ENCODE assay signal across 8 mouse cellular contexts in the genomic region with DNA sequence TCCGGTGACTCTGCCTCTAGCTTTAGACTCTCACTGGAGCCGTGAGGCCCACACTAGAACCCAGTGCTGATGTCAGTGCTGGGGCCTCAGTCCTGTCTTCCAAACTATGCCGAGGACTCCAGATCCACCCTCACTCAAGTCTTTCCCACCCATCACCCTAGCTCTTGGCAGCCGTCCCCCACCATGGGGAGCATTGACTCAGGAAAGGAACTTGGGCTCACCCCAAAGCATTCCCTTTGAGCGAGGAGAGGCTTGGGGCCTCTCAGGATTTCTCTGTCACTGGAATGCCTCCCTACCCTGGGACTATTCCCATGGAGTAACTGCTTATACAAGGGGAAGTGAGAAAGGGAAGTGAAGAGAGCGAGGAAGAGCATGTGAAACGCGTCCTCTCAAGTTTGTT. TPM values are rescaled to one million over a fixed set of nuclear protein-coding genes. Genes with fewer than 3 reads are reported as not detected.
A peak's percentile ranks its signal among the peaks of the same experiment; 100 is the strongest.
DNase-seq lines count a peak whose midpoint lies in the region; ATAC-seq lines count a peak whose summit lies in the region.

No protein-coding gene starts in this region.

- no peak overlapping the region for H3K4me3 ChIP-seq in kidney, embryonic 15.5 days (replicated peaks)
- H3K4me3 ChIP-seq in embryonic facial prominence, embryonic 10.5 days = no peak overlapping the region
- H3K4me3 ChIP-seq in heart, embryonic 14.5 days (ENCODE audit: control insufficient read depth in 1 of 2, insufficient read depth in 1 of 2, low read depth in 1 of 2, low read length in 2 of 2) = no peak overlapping the region
- no peak overlapping the region for H3K4me3 ChIP-seq in lung, embryonic 15.5 days

- H3K27me3 ChIP-seq in kidney, embryonic 15.5 days = no peaks in the 10 kb centered on the region
- H3K27me3 ChIP-seq in embryonic facial prominence, embryonic 10.5 days (replicated peaks; ENCODE audit: low read depth, poor library complexity, severe bottlenecking) = no peaks in the 10 kb centered on the region
- no peaks in the 10 kb centered on the region for H3K27me3 ChIP-seq in heart, embryonic 14.5 days (ENCODE audit: control insufficient read depth, insufficient read depth, low read length)
- H3K27me3 ChIP-seq in lung, embryonic 15.5 days = no peaks in the 10 kb centered on the region

- H3K4me2 ChIP-seq in kidney, embryonic 15.5 days = no peak overlapping the region
- peak overlapping the region; percentile 49; the same call in 1 of the 2 replicates for H3K4me2 ChIP-seq in heart, embryonic 14.5 days (ENCODE audit: low read length)
- 0 out of 2 replicates have a peak overlapping the region, but pooled peaks have one; percentile 3 for H3K4me2 ChIP-seq in lung, embryonic 15.5 days

- no peak for DNase-seq in kidney, postnatal 36 days
- DNase-seq in embryonic facial prominence, embryonic 10.5 days (ENCODE audit: low spot score) = peak; percentile 7
- DNase-seq in left cerebral cortex, adult 9 months (ENCODE audit: low spot score in 2 of 2) = no peak
- no peak for DNase-seq in T-cell, adult 2 months (ENCODE audit: low spot score)
- no peak for DNase-seq in cerebellum, postnatal 4 days (ENCODE audit: low spot score in 2 of 2)

- H3K27ac ChIP-seq in kidney, embryonic 15.5 days = peak overlapping the region; percentile 77
- no peak overlapping the region for H3K27ac ChIP-seq in embryonic facial prominence, embryonic 10.5 days (replicated peaks)
- peak overlapping the region; percentile 65 to 77 for H3K27ac ChIP-seq in heart, embryonic 14.5 days (replicated peaks in 1 of 2; ENCODE audit: control insufficient read depth in 1 of 2, insufficient read depth in 1 of 2, low read depth in 2 of 2, low read length in 2 of 2)
- H3K27ac ChIP-seq in lung, embryonic 15.5 days = peak overlapping the region; percentile 81

- peaks cover 31% of the 10 kb centered on the region for H3K4me1 ChIP-seq in kidney, embryonic 15.5 days
- no peaks in the 10 kb centered on the region for H3K4me1 ChIP-seq in embryonic facial prominence, embryonic 10.5 days
- H3K4me1 ChIP-seq in heart, embryonic 14.5 days (ENCODE audit: control insufficient read depth in 2 of 2, insufficient read depth in 2 of 2, low read length in 2 of 2) = peaks cover 34 to 44% of the 10 kb centered on the region in 2 experiments
- H3K4me1 ChIP-seq in lung, embryonic 15.5 days = peaks cover 29% of the 10 kb centered on the region

- no peaks in the 10 kb centered on the region for H3K9me3 ChIP-seq in kidney, embryonic 15.5 days (replicated peaks)
- no peaks in the 10 kb centered on the region for H3K9me3 ChIP-seq in embryonic facial prominence, embryonic 10.5 days
- no peaks in the 10 kb centered on the region for H3K9me3 ChIP-seq in heart, embryonic 14.5 days (ENCODE audit: control insufficient read depth, low read length)
- no peaks in the 10 kb centered on the region for H3K9me3 ChIP-seq in lung, embryonic 15.5 days

- no peak overlapping the region for H3K9ac ChIP-seq in kidney, embryonic 15.5 days
- H3K9ac ChIP-seq in heart, embryonic 14.5 days (ENCODE audit: low read length) = peak overlapping the region; percentile 3; the same call in 1 of the 2 replicates
- H3K9ac ChIP-seq in lung, embryonic 15.5 days = no peak overlapping the region; the same call in 1 of the 2 replicates

- H3K36me3 ChIP-seq in kidney, embryonic 15.5 days = peaks cover 86% of the 10 kb centered on the region
- H3K36me3 ChIP-seq in embryonic facial prominence, embryonic 10.5 days (replicated peaks) = peaks cover 100% of the 10 kb centered on the region
- H3K36me3 ChIP-seq in heart, embryonic 14.5 days (ENCODE audit: control insufficient read depth, insufficient read depth, low read length) = peaks cover 71% of the 10 kb centered on the region
- H3K36me3 ChIP-seq in lung, embryonic 15.5 days = peaks cover 42% of the 10 kb centered on the region

- WGBS in kidney, embryonic 15.5 days = 58% methylated on average over 8 of the region's 8 CpGs
- 85% methylated on average over 8 of the region's 8 CpGs for WGBS in embryonic facial prominence, embryonic 10.5 days
- WGBS in heart, embryonic 14.5 days = 45% methylated on average over 8 of the region's 8 CpGs
- 29% methylated on average over 8 of the region's 8 CpGs for WGBS in lung, embryonic 15.5 days

- ATAC-seq in kidney, embryonic 15.5 days (replicated peaks; ENCODE audit: low FRiP score) = no peak
- ATAC-seq in heart, embryonic 14.5 days (ENCODE audit: insufficient number of reproducible peaks, insufficient read depth, low FRiP score, low read depth) = no peak
- no peak; the same call in 1 of the 2 replicates for ATAC-seq in lung, embryonic 15.5 days (ENCODE audit: borderline replicate concordance, extremely low read depth, low FRiP score, low TSS enrichment)

RNA-seq across cellular contexts. Expression of gene Pola2, which starts 18.1 kb away (rescaled TPM):
- 75.3 and 83.2 TPM in 2 replicates for polyA plus RNA-seq in kidney, embryonic 15.5 days (2015; fragmentation: Nextera tagmentation; extraction: Ambion mirVana)
- polyA plus RNA-seq in embryonic facial prominence, embryonic 10.5 days (2016; fragmentation: Nextera tagmentation; extraction: Ambion mirVana) = 119 and 120 TPM in 2 replicates
- polyA plus RNA-seq in heart, embryonic 14.5 days (2014; fragmentation: Nextera tagmentation; extraction: Ambion mirVana) = 42.7 and 45.1 TPM in 2 replicates
- polyA plus RNA-seq in lung, embryonic 15.5 days (2015; fragmentation: Nextera tagmentation; extraction: Ambion mirVana) = 72.3 and 75.3 TPM in 2 replicates

RNA-seq across cellular contexts. Expression of gene Cdc42ep2, which starts 21.3 kb away (rescaled TPM):
- polyA plus RNA-seq in kidney, embryonic 15.5 days (2015; fragmentation: Nextera tagmentation; extraction: Ambion mirVana) = 13.4 and 15.5 TPM in 2 replicates
- 1.5 and 2.2 TPM in 2 replicates for polyA plus RNA-seq in embryonic facial prominence, embryonic 10.5 days (2016; fragmentation: Nextera tagmentation; extraction: Ambion mirVana)
- 9.1 and 9.7 TPM in 2 replicates for polyA plus RNA-seq in heart, embryonic 14.5 days (2014; fragmentation: Nextera tagmentation; extraction: Ambion mirVana)
- polyA plus RNA-seq in lung, embryonic 15.5 days (2015; fragmentation: Nextera tagmentation; extraction: Ambion mirVana) = 12.0 and 14.1 TPM in 2 replicates

RNA-seq across cellular contexts. Expression of gene Dpf2, which starts 33.1 kb away (rescaled TPM):
- 166 and 178 TPM in 2 replicates for polyA plus RNA-seq in kidney, embryonic 15.5 days (2015; fragmentation: Nextera tagmentation; extraction: Ambion mirVana)
- polyA plus RNA-seq in embryonic facial prominence, embryonic 10.5 days (2016; fragmentation: Nextera tagmentation; extraction: Ambion mirVana) = 231 and 251 TPM in 2 replicates
- polyA plus RNA-seq in heart, embryonic 14.5 days (2014; fragmentation: Nextera tagmentation; extraction: Ambion mirVana) = 85.8 and 86.9 TPM in 2 replicates
- 142 and 147 TPM in 2 replicates for polyA plus RNA-seq in lung, embryonic 15.5 days (2015; fragmentation: Nextera tagmentation; extraction: Ambion mirVana)

RNA-seq across cellular contexts. Expression of gene Slc22a20, which starts 40.1 kb away (rescaled TPM):
- polyA plus RNA-seq in kidney, embryonic 15.5 days (2015; fragmentation: Nextera tagmentation; extraction: Ambion mirVana) = not detected in 2 replicates
- not detected in 2 replicates for polyA plus RNA-seq in embryonic facial prominence, embryonic 10.5 days (2016; fragmentation: Nextera tagmentation; extraction: Ambion mirVana)
- not detected in 2 replicates for polyA plus RNA-seq in heart, embryonic 14.5 days (2014; fragmentation: Nextera tagmentation; extraction: Ambion mirVana)
- polyA plus RNA-seq in lung, embryonic 15.5 days (2015; fragmentation: Nextera tagmentation; extraction: Ambion mirVana) = not detected in 2 replicates

RNA-seq across cellular contexts. Expression of gene Tigd3, which starts 51.9 kb away (rescaled TPM):
- 4.2 and 4.7 TPM in 2 replicates for polyA plus RNA-seq in kidney, embryonic 15.5 days (2015; fragmentation: Nextera tagmentation; extraction: Ambion mirVana)
- polyA plus RNA-seq in embryonic facial prominence, embryonic 10.5 days (2016; fragmentation: Nextera tagmentation; extraction: Ambion mirVana) = 6.8 and 7.4 TPM in 2 replicates
- 1.1 and 1.8 TPM in 2 replicates for polyA plus RNA-seq in heart, embryonic 14.5 days (2014; fragmentation: Nextera tagmentation; extraction: Ambion mirVana)
- 3.2 and 3.6 TPM in 2 replicates for polyA plus RNA-seq in lung, embryonic 15.5 days (2015; fragmentation: Nextera tagmentation; extraction: Ambion mirVana)
